24 mouse cellular contexts compared by ENCODE assay signal in the genomic region with DNA sequence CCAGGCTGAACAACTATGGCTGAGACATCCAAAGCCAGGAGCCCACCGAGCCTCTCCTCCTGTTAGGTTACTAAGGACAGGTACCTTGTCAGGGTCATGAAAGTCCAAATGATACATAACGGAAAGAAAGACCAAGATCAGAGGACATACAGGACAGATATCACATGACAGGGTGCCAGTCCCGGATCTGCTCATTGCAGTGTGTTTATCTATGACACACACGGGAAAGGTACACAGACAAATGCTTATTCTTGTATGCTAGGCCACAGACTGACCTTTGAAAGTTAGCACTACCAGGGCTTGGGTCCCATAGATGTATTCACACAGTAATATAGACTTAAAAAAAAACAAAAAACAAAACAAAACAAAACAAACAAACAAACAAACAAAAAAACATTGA.
DNase-seq lines count a peak whose midpoint lies in the region; ATAC-seq and TF ChIP-seq lines count a peak whose summit lies in the region.
"Had no signal": no experiment of that assay in that cellular context is flagged by ENCODE, and none has a peak within 500 bp of the region (broad histone marks: within the 10 kb centered on the region; RNA-seq: fewer than 3 reads in every experiment).

No protein-coding gene starts in this region.

- no peaks in the 10 kb centered on the region for H3K36me3 ChIP-seq in hindbrain, embryonic 14.5 days (replicated peaks; ENCODE audit: control insufficient read depth, insufficient read depth)
- H3K36me3 ChIP-seq in hindbrain, postnatal 0 days (ENCODE audit: insufficient read depth, low read length) = no peaks in the 10 kb centered on the region
- H3K36me3 ChIP-seq in liver, embryonic 16.5 days (ENCODE audit: control insufficient read depth, insufficient read depth) = no peaks in the 10 kb centered on the region
- no peaks in the 10 kb centered on the region for H3K36me3 ChIP-seq in liver, embryonic 12.5 days
- no peaks in the 10 kb centered on the region; the same call in 1 of the 2 replicates for H3K36me3 ChIP-seq in midbrain, embryonic 11.5 days (ENCODE audit: control insufficient read depth, insufficient read depth, low read length)
- no peaks in the 10 kb centered on the region for H3K36me3 ChIP-seq in midbrain, embryonic 16.5 days (ENCODE audit: control insufficient read depth, insufficient read depth, low read length)
- H3K36me3 ChIP-seq: embryonic facial prominence, embryonic 10.5 days; embryonic facial prominence, embryonic 12.5 days; forebrain, embryonic 15.5 days had no signal

- no peak overlapping the region for H3K4me2 ChIP-seq in hindbrain, embryonic 14.5 days (replicated peaks)
- no peak overlapping the region for H3K4me2 ChIP-seq in hindbrain, postnatal 0 days (ENCODE audit: low read depth, low read length)
- no peak overlapping the region for H3K4me2 ChIP-seq in liver, embryonic 16.5 days (ENCODE audit: low read depth, low read length)
- no peak overlapping the region for H3K4me2 ChIP-seq in liver, embryonic 12.5 days
- H3K4me2 ChIP-seq in midbrain, embryonic 11.5 days = no peak overlapping the region
- H3K4me2 ChIP-seq in midbrain, embryonic 16.5 days (ENCODE audit: low read length) = no peak overlapping the region
- H3K4me2 ChIP-seq: embryonic facial prominence, embryonic 12.5 days; forebrain, embryonic 13.5 days; forebrain, embryonic 15.5 days had no signal

- no peaks in the 10 kb centered on the region for H3K4me1 ChIP-seq in hindbrain, embryonic 14.5 days (replicated peaks; ENCODE audit: control insufficient read depth, insufficient read depth, low read length)
- no peaks in the 10 kb centered on the region for H3K4me1 ChIP-seq in hindbrain, postnatal 0 days (ENCODE audit: insufficient read depth, low read length)
- no peaks in the 10 kb centered on the region for H3K4me1 ChIP-seq in liver, embryonic 16.5 days (ENCODE audit: control insufficient read depth, low read depth, low read length)
- no peaks in the 10 kb centered on the region for H3K4me1 ChIP-seq in liver, embryonic 12.5 days
- H3K4me1 ChIP-seq in midbrain, embryonic 11.5 days (ENCODE audit: control insufficient read depth, insufficient read depth, low read length) = no peaks in the 10 kb centered on the region; the same call in 1 of the 2 replicates
- H3K4me1 ChIP-seq in midbrain, embryonic 16.5 days (ENCODE audit: control insufficient read depth, insufficient read depth, low read length) = no peaks in the 10 kb centered on the region
- H3K4me1 ChIP-seq: embryonic facial prominence, embryonic 10.5 days; embryonic facial prominence, embryonic 12.5 days; forebrain, embryonic 13.5 days; forebrain, embryonic 15.5 days had no signal

- whole genome bisulfite sequencing in hindbrain, embryonic 14.5 days = 89% methylated on average over 4 of the region's 4 CpGs
- WGBS in hindbrain, postnatal 0 days = 91% methylated on average over 4 of the region's 4 CpGs
- WGBS in liver, embryonic 16.5 days (ENCODE audit: insufficient replicate concordance) = 57% methylated on average over 4 of the region's 4 CpGs
- 73% methylated on average over 4 of the region's 4 CpGs for WGBS in liver, embryonic 12.5 days (ENCODE audit: insufficient replicate concordance)
- 95% methylated on average over 4 of the region's 4 CpGs for WGBS in midbrain, embryonic 11.5 days
- 81% methylated on average over 4 of the region's 4 CpGs for WGBS in midbrain, embryonic 16.5 days

- no peaks in the 10 kb centered on the region for H3K9me3 ChIP-seq in hindbrain, embryonic 14.5 days (ENCODE audit: control insufficient read depth, low read length)
- no peaks in the 10 kb centered on the region for H3K9me3 ChIP-seq in hindbrain, postnatal 0 days (ENCODE audit: low read length)
- H3K9me3 ChIP-seq in liver, embryonic 16.5 days (replicated peaks; ENCODE audit: control insufficient read depth, low read length) = no peaks in the 10 kb centered on the region; the same call in 1 of the 2 replicates
- H3K9me3 ChIP-seq in liver, embryonic 12.5 days (replicated peaks) = no peaks in the 10 kb centered on the region
- no peaks in the 10 kb centered on the region for H3K9me3 ChIP-seq in midbrain, embryonic 11.5 days (ENCODE audit: control insufficient read depth, low read length)
- 0 out of 2 replicates have a peak, but pooled peaks cover 4% of the 10 kb centered on the region for H3K9me3 ChIP-seq in midbrain, embryonic 16.5 days (replicated peaks; ENCODE audit: control insufficient read depth, low read length, poor library complexity, severe bottlenecking)
- H3K9me3 ChIP-seq: forebrain, embryonic 13.5 days; forebrain, embryonic 15.5 days; G1E had no signal

- H3K4me3 ChIP-seq in hindbrain, embryonic 14.5 days (replicated peaks; ENCODE audit: low read length) = no peak overlapping the region
- H3K4me3 ChIP-seq in hindbrain, postnatal 0 days (ENCODE audit: low read length) = no peak overlapping the region
- H3K4me3 ChIP-seq in liver, embryonic 16.5 days (ENCODE audit: low read depth, low read length) = no peak overlapping the region
- H3K4me3 ChIP-seq in liver, embryonic 12.5 days = no peak overlapping the region
- no peak overlapping the region for H3K4me3 ChIP-seq in midbrain, embryonic 11.5 days (ENCODE audit: low read depth, low read length)
- H3K4me3 ChIP-seq in midbrain, embryonic 16.5 days (ENCODE audit: low read depth, low read length) = no peak overlapping the region
- H3K4me3 ChIP-seq: embryonic facial prominence, embryonic 10.5 days; embryonic facial prominence, embryonic 12.5 days; forebrain, embryonic 13.5 days; forebrain, embryonic 15.5 days had no signal

- no peak for TF ChIP-seq CTCF in hindbrain, postnatal 0 days (IDR thresholded peaks at IDR 0.05; ENCODE audit: low read depth)

- H3K27me3 ChIP-seq in hindbrain, embryonic 14.5 days (ENCODE audit: control insufficient read depth, insufficient read depth, low read length) = no peaks in the 10 kb centered on the region
- H3K27me3 ChIP-seq in hindbrain, postnatal 0 days (ENCODE audit: insufficient read depth, low read length) = no peaks in the 10 kb centered on the region
- no peaks in the 10 kb centered on the region for H3K27me3 ChIP-seq in liver, embryonic 16.5 days (ENCODE audit: control insufficient read depth, insufficient read depth, low read depth, low read length)
- no peaks in the 10 kb centered on the region for H3K27me3 ChIP-seq in liver, embryonic 12.5 days (replicated peaks)
- no peaks in the 10 kb centered on the region for H3K27me3 ChIP-seq in midbrain, embryonic 11.5 days (ENCODE audit: control insufficient read depth, insufficient read depth, low read length)
- no peaks in the 10 kb centered on the region for H3K27me3 ChIP-seq in midbrain, embryonic 16.5 days (ENCODE audit: control insufficient read depth, insufficient read depth, low read depth, low read length)
- H3K27me3 ChIP-seq: CH12.LX; embryonic facial prominence, embryonic 12.5 days; forebrain, embryonic 13.5 days; forebrain, embryonic 15.5 days; Patski had no signal

- 0 out of 2 replicates have a peak overlapping the region, but pooled peaks have one; percentile 1 for H3K27ac ChIP-seq in hindbrain, embryonic 14.5 days
- H3K27ac ChIP-seq in hindbrain, postnatal 0 days = no peak overlapping the region
- no peak overlapping the region for H3K27ac ChIP-seq in liver, embryonic 16.5 days (ENCODE audit: low read length)
- H3K27ac ChIP-seq in liver, embryonic 12.5 days = no peak overlapping the region
- no peak overlapping the region for H3K27ac ChIP-seq in midbrain, embryonic 11.5 days (ENCODE audit: low read depth, low read length)
- H3K27ac ChIP-seq in midbrain, embryonic 16.5 days (ENCODE audit: low read length) = no peak overlapping the region
- H3K27ac ChIP-seq: embryonic facial prominence, embryonic 10.5 days; embryonic facial prominence, embryonic 12.5 days; forebrain, embryonic 13.5 days; forebrain, embryonic 15.5 days had no signal

- no peak for DNase-seq in hindbrain, embryonic 14.5 days (ENCODE audit: low spot score)
- no peak for DNase-seq in hindbrain, postnatal 0 days (ENCODE audit: low spot score)
- peak; percentile 35 for DNase-seq in midbrain, embryonic 11.5 days (ENCODE audit: low spot score, missing footprints)
- DNase-seq: adrenal gland, adult 8-10 months; adrenal gland, postnatal 14 days; adrenal gland, postnatal 36 days; B cell, adult 2 months; cerebellum, adult 11-12 months; cerebellum, adult 2 months; cerebellum, adult 9-10 months; cerebellum, postnatal 10 days; cerebellum, postnatal 25 days had no signal

- ATAC-seq in hindbrain, embryonic 14.5 days (ENCODE audit: low FRiP score) = no peak
- no peak for ATAC-seq in hindbrain, postnatal 0 days
- ATAC-seq in liver, embryonic 16.5 days (ENCODE audit: low read depth) = peak; percentile 27; the same call in 1 of the 2 replicates
- no peak for ATAC-seq in liver, embryonic 12.5 days
- no peak for ATAC-seq in midbrain, embryonic 11.5 days (ENCODE audit: low FRiP score)
- no peak for ATAC-seq in midbrain, embryonic 16.5 days
- ATAC-seq: activated CD4-positive, CD25-positive, alpha-beta regulatory T cell, adult 4 months; CD4-positive, CD25-positive, alpha-beta regulatory T cell, adult 4 months; forebrain, embryonic 13.5 days; forebrain, embryonic 15.5 days; Patski had no signal

- no peak overlapping the region for H3K9ac ChIP-seq in hindbrain, embryonic 14.5 days
- no peak overlapping the region for H3K9ac ChIP-seq in hindbrain, postnatal 0 days (replicated peaks; ENCODE audit: low read length)
- H3K9ac ChIP-seq in liver, embryonic 16.5 days (ENCODE audit: low read depth, low read length) = no peak overlapping the region
- no peak overlapping the region for H3K9ac ChIP-seq in liver, embryonic 12.5 days
- H3K9ac ChIP-seq in midbrain, embryonic 11.5 days (ENCODE audit: low read length) = no peak overlapping the region
- no peak overlapping the region for H3K9ac ChIP-seq in midbrain, embryonic 16.5 days (ENCODE audit: low read depth, low read length)
- H3K9ac ChIP-seq: embryonic facial prominence, embryonic 12.5 days; forebrain, embryonic 13.5 days; forebrain, embryonic 15.5 days had no signal
